Mouse (Mus musculus) CD4-positive, CD25-positive, alpha-beta regulatory T cell (primary cell): ENCODE data around the gene Pramef25. TPM values are rescaled to one million over a fixed set of nuclear protein-coding genes. Genes with fewer than 3 reads are reported as not detected.

Experiments used
- polyA plus RNA-seq: library from polyadenylated mRNA; unstranded; fragments of 100-300 nt; shearing (Covaris generic); gene quantifications from one replicate; pipeline ENCODE4 v1.2.1, GENCODE M21; 2017

Gene Pramef25
- not detected for polyA plus RNA-seq

GRCm38 (mm10) chr4:143950916-143951315, at the start of gene Pramef25:
Pramef25 (minus strand) TSS chr4:143951016.

GRCm38 (mm10) chr4:143994269-143994668, 43.5 kb upstream of the Pramef25 start, which contains the start of gene Pramef17:
Pramef17 (minus strand) TSS chr4:143994369.

GRCm38 (mm10) chr4:143966850-143967249, 16.0 kb upstream of the Pramef25 start, which contains the start of gene Gm13101:
Gm13101 (minus strand) TSS chr4:143966950.

GRCm38 (mm10) chr4:143900280-143900679, 50.5 kb downstream of the Pramef25 start, which contains the start of gene Pramef6:
Pramef6 (minus strand) TSS chr4:143900380.

Other genes with a start within 250 kb of the Pramef25 start
- not detected for gene Gm13089, start 248.3 kb downstream of the Pramef25 start, polyA plus RNA-seq
- not detected for gene Gm13078, start 231.6 kb downstream of the Pramef25 start, polyA plus RNA-seq
- not detected for gene Gm13023, start 161.7 kb downstream of the Pramef25 start, polyA plus RNA-seq
- gene Gm13084, start 134.9 kb downstream of the Pramef25 start, polyA plus RNA-seq, result not detected
- not detected for gene Gm13103, start 104.5 kb downstream of the Pramef25 start, polyA plus RNA-seq
- gene Pramef6, start 50.6 kb downstream of the Pramef25 start, polyA plus RNA-seq, result not detected
- gene Gm13101, start 15.9 kb upstream of the Pramef25 start, polyA plus RNA-seq, result not detected
- not detected for gene Pramef17, start 43.4 kb upstream of the Pramef25 start, polyA plus RNA-seq
- gene Pramel4, start 108.1 kb upstream of the Pramef25 start, polyA plus RNA-seq, result 0.11 TPM
- 0.10 TPM for gene Gm13102, start 155.5 kb upstream of the Pramef25 start, polyA plus RNA-seq
- not detected for gene Oog3, start 211.6 kb upstream of the Pramef25 start, polyA plus RNA-seq
- gene Oog2, start 239.7 kb upstream of the Pramef25 start, polyA plus RNA-seq, result not detected